Mouse (Mus musculus) G1E (cell line): Measurements from ENCODE around the gene Slc39a10. TPM values are rescaled to one million over a fixed set of nuclear protein-coding genes. Genes with fewer than 3 reads are reported as not detected.

Experiments used
- ATAC-seq: 2 replicates; pipeline ENCODE4 v1.8.0; 2016; ENCODE audit warnings: mild to moderate bottlenecking; ENCODE audit not compliant: insufficient number of reproducible peaks, poor library complexity, low FRiP score, severe bottlenecking; ENCODE audit errors: extremely low read depth
- DNase-seq: peaks from one replicate; pipeline ENCODE4 v3.0.0; 2012; ENCODE audit warnings: low spot score
- H3K27me3 ChIP-seq: 2 replicates; pipeline ENCODE4 v1.6.1; 2012; ENCODE audit warnings: mild to moderate bottlenecking, low read length, inconsistent platforms; ENCODE audit not compliant: insufficient read depth
- H3K36me3 ChIP-seq: replicated peaks from 2 replicates; pipeline ENCODE3; 2012; ENCODE audit warnings: mild to moderate bottlenecking, inconsistent platforms
- H3K4me1 ChIP-seq: 2 replicates; pipeline ENCODE4 v1.6.1; 2012; ENCODE audit warnings: low read depth, low read length, inconsistent platforms, mixed read lengths; ENCODE audit not compliant: insufficient read depth
- H3K4me3 ChIP-seq: 2 replicates; pipeline ENCODE4 v1.5.1; 2012; ENCODE audit warnings: low read depth, mild to moderate bottlenecking, inconsistent platforms, low read length, moderate library complexity, mixed read lengths
- H3K9me3 ChIP-seq: replicated peaks from 2 replicates; pipeline ENCODE4 v1.6.1; 2012; ENCODE audit warnings: inconsistent platforms
- CTCF ChIP-seq: IDR thresholded peaks from 2 replicates; pipeline ENCODE4 v1.5.1; 2012; ENCODE audit warnings: low read depth, low read length, inconsistent platforms, mixed read lengths
- GATA1 ChIP-seq: IDR thresholded peaks from 2 replicates; pipeline ENCODE4 v1.6.1; 2012; ENCODE audit warnings: borderline replicate concordance, low read length, inconsistent platforms, mixed read lengths
- GATA2 ChIP-seq: IDR thresholded peaks from 2 replicates; pipeline ENCODE4 v1.6.1; 2012; ENCODE audit warnings: low read depth, low read length, inconsistent platforms, borderline replicate concordance
- POLR2AphosphoS5 ChIP-seq: IDR thresholded peaks from 2 replicates; pipeline ENCODE4 v1.6.1; 2012; ENCODE audit warnings: low read depth, low read length, inconsistent platforms; ENCODE audit not compliant: insufficient replicate concordance
- TAL1 ChIP-seq: conservative IDR thresholded peaks from 2 replicates; pipeline ENCODE4 v1.6.1; 2012; ENCODE audit warnings: low read depth, low read length, inconsistent platforms, mixed read lengths
- polyA plus RNA-seq: library from polyadenylated mRNA; stranded (reverse); fragments of >175 nt; gene quantifications from 2 replicates; pipeline ENCODE4 v1.2.3, GENCODE M21; 2012
- total RNA-seq, 2 experiments: library from RNA; stranded (forward) in 1 of 2; stranded (reverse) in 1 of 2; fragments of 200-1000 nt in 1 of 2; fragments of >200 nt in 1 of 2; fragmentation: Nextera tagmentation in 1 of 2; gene quantifications; 2 replicates each; pipeline ENCODE4 v1.2.3; 2014 to 2017

The Slc39a10 gene
- total RNA-seq (2014; fragmentation: Nextera tagmentation) (76.0 and 84.7 TPM in 2 replicates), total RNA-seq (2017) (27.1 and 30.8 TPM in 2 replicates), polyA plus RNA-seq (1.7 and 2.8 TPM in 2 replicates)

GRCm38 (mm10) chr1:46892752-46893151, at the start of gene Slc39a10:
TSS of gene Slc39a10 (minus strand) at chr1:46892852.
- no peaks in the 10 kb centered on the region for H3K9me3 ChIP-seq
- DNase-seq, result no peak
- no peak within 1 kb of the TSS for H3K4me3 ChIP-seq
- no peak for TF ChIP-seq POLR2AphosphoS5
- no peak for TF ChIP-seq GATA1
- TF ChIP-seq GATA2, result no peak
- TF ChIP-seq TAL1, result no peak
- no peak for TF ChIP-seq CTCF
- no peak for ATAC-seq
- peaks cover 7% of the 10 kb centered on the region for H3K27me3 ChIP-seq
- H3K36me3 ChIP-seq, result no peaks in the 10 kb centered on the region
- H3K4me1 ChIP-seq, result peaks cover 3% of the 10 kb centered on the region; the same call in 1 of the 2 replicates

GRCm38 (mm10) chr1:46939295-46939694, 46.6 kb upstream of the Slc39a10 start:
- no peak overlapping the region for H3K4me3 ChIP-seq
- no peaks in the 10 kb centered on the region for H3K9me3 ChIP-seq
- no peak for DNase-seq
- no peak for ATAC-seq
- peaks cover 5% of the 10 kb centered on the region; the same call in 1 of the 2 replicates for H3K27me3 ChIP-seq
- no peak for TF ChIP-seq GATA2
- TF ChIP-seq TAL1, result no peak
- TF ChIP-seq POLR2AphosphoS5, result no peak
- no peak for TF ChIP-seq GATA1
- no peak for TF ChIP-seq CTCF
- no peaks in the 10 kb centered on the region for H3K36me3 ChIP-seq
- no peaks in the 10 kb centered on the region for H3K4me1 ChIP-seq

- peaks cover 5% of the 10 kb centered on the region; the same call in 1 of the 2 replicates for H3K27me3 ChIP-seq
- TF ChIP-seq GATA2 (no peak), POLR2AphosphoS5 (no peak), TAL1 (no peak), GATA1 (no peak), CTCF (no peak)
- H3K9me3 ChIP-seq, result no peaks in the 10 kb centered on the region
- no peak overlapping the region for H3K4me3 ChIP-seq
- H3K36me3 ChIP-seq, result no peaks in the 10 kb centered on the region
- ATAC-seq (no peak), DNase-seq (no peak)
- H3K4me1 ChIP-seq, result no peaks in the 10 kb centered on the region
Measured at GRCm38 (mm10) chr1:46937641-46938040, 45.0 kb upstream of the Slc39a10 start.

- H3K27me3 ChIP-seq, result no peaks in the 10 kb centered on the region
- no peak for ATAC-seq
- H3K36me3 ChIP-seq, result no peaks in the 10 kb centered on the region
- DNase-seq, result no peak
- TF ChIP-seq GATA1, result no peak
- no peak for TF ChIP-seq POLR2AphosphoS5
- TF ChIP-seq GATA2, result no peak
- no peak for TF ChIP-seq TAL1
- TF ChIP-seq CTCF, result no peak
- H3K4me1 ChIP-seq, result 0 out of 2 replicates have a peak, but pooled peaks cover 2% of the 10 kb centered on the region
- H3K4me3 ChIP-seq, result no peak overlapping the region
- H3K9me3 ChIP-seq, result no peaks in the 10 kb centered on the region
Measured at GRCm38 (mm10) chr1:46927104-46927503, 34.5 kb upstream of the Slc39a10 start.

GRCm38 (mm10) chr1:46926239-46926638, 33.6 kb upstream of the Slc39a10 start:
- TF ChIP-seq POLR2AphosphoS5 (no peak), GATA2 (no peak), GATA1 (no peak), TAL1 (no peak), CTCF (no peak)
- Histone ChIP-seq H3K4me3 (no peak overlapping the region), H3K27me3 (no peaks in the 10 kb centered on the region), H3K36me3 (no peaks in the 10 kb centered on the region), H3K9me3 (no peaks in the 10 kb centered on the region), H3K4me1 (0 out of 2 replicates have a peak, but pooled peaks cover 2% of the 10 kb centered on the region)
- DNase-seq (no peak), ATAC-seq (peak; percentile 87)

GRCm38 (mm10) chr1:46924992-46925391, 32.3 kb upstream of the Slc39a10 start:
- DNase-seq (no peak), ATAC-seq (no peak)
- H3K9me3 ChIP-seq, result no peaks in the 10 kb centered on the region
- no peaks in the 10 kb centered on the region for H3K36me3 ChIP-seq
- H3K27me3 ChIP-seq, result no peaks in the 10 kb centered on the region
- H3K4me1 ChIP-seq, result 0 out of 2 replicates have a peak, but pooled peaks cover 2% of the 10 kb centered on the region
- no peak overlapping the region for H3K4me3 ChIP-seq
- no peak for TF ChIP-seq CTCF
- TF ChIP-seq GATA1, result no peak
- no peak for TF ChIP-seq GATA2
- TF ChIP-seq TAL1, result no peak
- no peak for TF ChIP-seq POLR2AphosphoS5

GRCm38 (mm10) chr1:46922904-46923303, 30.3 kb upstream of the Slc39a10 start:
- ATAC-seq (no peak), DNase-seq (no peak)
- TF ChIP-seq GATA2, result no peak
- TF ChIP-seq CTCF, result no peak
- TF ChIP-seq GATA1, result no peak
- no peak for TF ChIP-seq TAL1
- TF ChIP-seq POLR2AphosphoS5, result no peak
- H3K4me1 ChIP-seq, result 0 out of 2 replicates have a peak, but pooled peaks cover 2% of the 10 kb centered on the region
- no peaks in the 10 kb centered on the region for H3K9me3 ChIP-seq
- no peaks in the 10 kb centered on the region for H3K27me3 ChIP-seq
- no peaks in the 10 kb centered on the region for H3K36me3 ChIP-seq
- no peak overlapping the region for H3K4me3 ChIP-seq
